Mouse (Mus musculus) forebrain, embryonic 10.5 days (tissue): ENCODE results near the gene Trf. TPM values are rescaled to one million over a fixed set of nuclear protein-coding genes. Genes with fewer than 3 reads are reported as not detected.

Source experiments
- DNase-seq: peaks from one replicate; pipeline ENCODE4 v3.0.0-alpha.2; 2017; ENCODE audit warnings: low spot score; ENCODE audit errors: extremely low spot score
- H3K27ac ChIP-seq: fragments of 300-500 bp; sonication (generic); 2 replicates; pipeline ENCODE4 v1.5.1; 2016; ENCODE audit warnings: mild to moderate bottlenecking
- H3K27me3 ChIP-seq: fragments of 300-500 bp; sonication (generic); 2 replicates; pipeline ENCODE4 v1.6.1; 2016; ENCODE audit warnings: mild to moderate bottlenecking; ENCODE audit not compliant: poor library complexity, severe bottlenecking
- H3K36me3 ChIP-seq: fragments of 300-500 bp; sonication (generic); replicated peaks from 2 replicates; pipeline ENCODE4 v1.6.1; 2016; ENCODE audit warnings: mild to moderate bottlenecking, moderate library complexity
- H3K4me1 ChIP-seq: fragments of 300-500 bp; sonication (generic); 2 replicates; pipeline ENCODE4 v1.6.1; 2016
- H3K4me3 ChIP-seq: fragments of 300-500 bp; sonication (generic); 2 replicates; pipeline ENCODE4 v1.5.1; 2016; ENCODE audit warnings: mild to moderate bottlenecking, moderate library complexity
- H3K9me3 ChIP-seq: fragments of 300-500 bp; sonication (generic); 2 replicates; pipeline ENCODE4 v1.6.1; 2016; ENCODE audit warnings: mild to moderate bottlenecking, moderate library complexity
- WGBS: fragments of 180-500 bp; shearing (Covaris S2); methylation state at CpG from one replicate; pipeline ENCODE4 v1.1.7; 2016; 5-methylcytosine and 5-hydroxymethylcytosine counted together
- polyA plus RNA-seq: library from polyadenylated mRNA; unstranded; fragments of >200 nt; fragmentation: Nextera tagmentation; extraction: Ambion mirVana; gene quantifications from 2 replicates; pipeline ENCODE4 v1.2.1, GENCODE M21; 2016

Trf gene
- polyA plus RNA-seq, 1 experiment from 2014 or later: 14.2 TPM

GRCm38 (mm10) chr9:103234059-103234458, 3.8 kb upstream of the Trf start:
- WGBS: 87% methylated on average over 7 of the region's 7 CpGs
- no peak overlapping the region for H3K27ac ChIP-seq
- no peaks in the 10 kb centered on the region for H3K27me3 ChIP-seq
- no peaks in the 10 kb centered on the region for H3K36me3 ChIP-seq
- H3K9me3 ChIP-seq: no peaks in the 10 kb centered on the region
- H3K4me3 ChIP-seq: no peak overlapping the region
- no peak for DNase-seq
- H3K4me1 ChIP-seq: peaks cover 16% of the 10 kb centered on the region

- no peak overlapping the region for H3K27ac ChIP-seq
- H3K4me1 ChIP-seq: peaks cover 16% of the 10 kb centered on the region
- no peak overlapping the region for H3K4me3 ChIP-seq
- WGBS: 71% methylated on average over 7 of the region's 7 CpGs
- DNase-seq: no peak
- no peaks in the 10 kb centered on the region for H3K27me3 ChIP-seq
- no peaks in the 10 kb centered on the region for H3K9me3 ChIP-seq
- H3K36me3 ChIP-seq: no peaks in the 10 kb centered on the region
Measured at GRCm38 (mm10) chr9:103233006-103233395, 2.8 kb upstream of the Trf start.

- Histone ChIP-seq H3K36me3 (no peaks in the 10 kb centered on the region), H3K27ac (no peak overlapping the region), H3K27me3 (no peaks in the 10 kb centered on the region), H3K4me1 (peaks cover 16% of the 10 kb centered on the region), H3K4me3 (no peak overlapping the region), H3K9me3 (no peaks in the 10 kb centered on the region)
- no peak for DNase-seq
- 87% methylated on average over 7 of the region's 7 CpGs for WGBS
Measured at GRCm38 (mm10) chr9:103232232-103233005, 2.2 kb upstream of the Trf start.

- WGBS: 90% methylated on average over 15 of the region's 15 CpGs
- Histone ChIP-seq H3K27ac (no peak overlapping the region), H3K36me3 (no peaks in the 10 kb centered on the region), H3K4me1 (peaks cover 10% of the 10 kb centered on the region), H3K27me3 (no peaks in the 10 kb centered on the region), H3K4me3 (no peak overlapping the region), H3K9me3 (no peaks in the 10 kb centered on the region)
- DNase-seq: no peak
Measured at GRCm38 (mm10) chr9:103229037-103229867, 992 bp downstream of the Trf start.

- Histone ChIP-seq H3K4me1 (peaks cover 10% of the 10 kb centered on the region), H3K4me3 (no peak overlapping the region), H3K36me3 (no peaks in the 10 kb centered on the region), H3K27ac (no peak overlapping the region), H3K27me3 (no peaks in the 10 kb centered on the region), H3K9me3 (no peaks in the 10 kb centered on the region)
- 92% methylated on average over 13 of the region's 13 CpGs for WGBS
- no peak for DNase-seq
Measured at GRCm38 (mm10) chr9:103228370-103229003, 1.8 kb downstream of the Trf start.

GRCm38 (mm10) chr9:103227760-103228159, 2.5 kb downstream of the Trf start:
- Histone ChIP-seq H3K4me3 (no peak overlapping the region), H3K36me3 (no peaks in the 10 kb centered on the region), H3K27me3 (no peaks in the 10 kb centered on the region), H3K4me1 (peaks cover 10% of the 10 kb centered on the region), H3K27ac (no peak overlapping the region), H3K9me3 (no peaks in the 10 kb centered on the region)
- 92% methylated on average over 16 of the region's 16 CpGs for WGBS
- DNase-seq: no peak

- H3K9me3 ChIP-seq: no peaks in the 10 kb centered on the region
- 95% methylated on average over 15 of the region's 15 CpGs for WGBS
- H3K36me3 ChIP-seq: no peaks in the 10 kb centered on the region
- no peaks in the 10 kb centered on the region for H3K27me3 ChIP-seq
- no peak overlapping the region for H3K27ac ChIP-seq
- H3K4me1 ChIP-seq: peaks cover 10% of the 10 kb centered on the region
- H3K4me3 ChIP-seq: no peak overlapping the region
- DNase-seq: no peak
Measured at GRCm38 (mm10) chr9:103226806-103227205, 3.4 kb downstream of the Trf start.

GRCm38 (mm10) chr9:103225464-103225863, 4.8 kb downstream of the Trf start:
- Histone ChIP-seq H3K36me3 (no peaks in the 10 kb centered on the region), H3K27me3 (no peaks in the 10 kb centered on the region), H3K4me1 (peaks cover 6% of the 10 kb centered on the region), H3K4me3 (no peak overlapping the region), H3K9me3 (no peaks in the 10 kb centered on the region), H3K27ac (no peak overlapping the region)
- 64% methylated on average over 3 of the region's 3 CpGs for WGBS
- DNase-seq: no peak

- Histone ChIP-seq H3K27ac (no peak overlapping the region), H3K36me3 (no peaks in the 10 kb centered on the region), H3K4me3 (no peak overlapping the region), H3K27me3 (no peaks in the 10 kb centered on the region), H3K9me3 (no peaks in the 10 kb centered on the region), H3K4me1 (no peaks in the 10 kb centered on the region)
- DNase-seq: no peak
- 90% methylated on average over 7 of the region's 7 CpGs for WGBS
Measured at GRCm38 (mm10) chr9:103224721-103225120, 5.5 kb downstream of the Trf start.

- Histone ChIP-seq H3K27me3 (no peaks in the 10 kb centered on the region; the same call in 1 of the 2 replicates), H3K36me3 (no peaks in the 10 kb centered on the region), H3K4me1 (peaks cover under 1% of the 10 kb centered on the region), H3K9me3 (no peaks in the 10 kb centered on the region), H3K4me3 (no peak overlapping the region), H3K27ac (no peak overlapping the region)
- DNase-seq: no peak
- WGBS: 81% methylated on average over 6 of the region's 6 CpGs
Measured at GRCm38 (mm10) chr9:103214281-103214680, 16.0 kb downstream of the Trf start.

- Histone ChIP-seq H3K4me1 (peaks cover 6% of the 10 kb centered on the region), H3K36me3 (no peaks in the 10 kb centered on the region), H3K27me3 (no peaks in the 10 kb centered on the region; the same call in 1 of the 2 replicates), H3K9me3 (no peaks in the 10 kb centered on the region), H3K27ac (no peak overlapping the region), H3K4me3 (no peak overlapping the region)
- 81% methylated on average over 2 of the region's 2 CpGs for WGBS
- no peak for DNase-seq
Measured at GRCm38 (mm10) chr9:103213631-103214030, 16.6 kb downstream of the Trf start.

GRCm38 (mm10) chr9:103212654-103213420, 17.4 kb downstream of the Trf start:
- Histone ChIP-seq H3K4me3 (no peak overlapping the region), H3K4me1 (peaks cover 8% of the 10 kb centered on the region), H3K27ac (no peak overlapping the region), H3K9me3 (no peaks in the 10 kb centered on the region), H3K36me3 (no peaks in the 10 kb centered on the region), H3K27me3 (no peaks in the 10 kb centered on the region; the same call in 1 of the 2 replicates)
- WGBS: 86% methylated on average over 28 of the region's 28 CpGs
- no peak for DNase-seq
